Mouse (Mus musculus): ENCODE measurements around the gene Smim23.

Gene Smim23

DNA sequence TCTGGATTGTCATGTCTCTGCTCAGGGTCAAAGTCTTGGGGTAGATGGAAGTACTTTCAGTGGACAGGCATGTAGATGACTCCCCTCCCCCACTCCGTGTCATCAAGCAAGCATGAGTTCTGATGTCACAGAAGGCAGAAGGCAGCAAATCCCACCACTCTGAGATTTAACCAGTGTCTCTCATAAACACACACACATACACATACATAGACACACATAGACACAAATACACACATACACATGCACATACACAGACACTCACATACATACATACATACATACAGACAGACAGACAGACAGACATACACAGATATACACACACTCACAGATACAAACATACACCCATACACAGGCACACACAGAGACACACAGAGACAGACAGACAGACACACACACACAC lies at the start of gene Smim23:
Gene Smim23 (minus strand): TSS at position 101 of the 400 bp plus-strand sequence.
- DNase-seq = no peak

GRCm38 (mm10) chr11:32868619-32869383 lies 44.4 kb upstream of the Smim23 start:
- DNase-seq = no peak

GRCm38 (mm10) chr11:32864615-32865014 lies 40.2 kb upstream of the Smim23 start:
- peak; percentile 68 for DNase-seq

DNA sequence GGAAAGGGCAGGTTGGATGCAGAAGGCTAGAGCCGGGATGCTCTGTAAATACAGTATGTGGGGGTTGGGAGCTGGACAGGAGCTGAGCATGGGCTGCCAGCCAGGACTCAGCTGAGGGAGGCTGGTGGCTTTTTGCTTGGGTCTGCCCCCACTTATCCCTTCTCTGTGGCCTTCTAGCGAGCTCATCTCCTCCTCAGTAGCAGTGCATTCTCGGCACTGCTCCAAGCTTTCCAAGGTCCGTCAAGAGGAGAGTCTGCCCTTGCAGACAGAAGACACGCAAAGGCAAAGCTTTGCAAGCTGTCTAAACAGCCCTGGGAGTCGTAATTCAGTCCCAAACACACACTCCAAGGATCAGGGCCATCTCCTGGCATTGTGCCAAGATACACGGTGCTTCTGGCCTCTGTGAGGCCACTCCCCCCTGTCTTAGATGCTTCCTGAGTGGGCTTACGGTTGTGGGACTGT lies 33.0 kb upstream of the Smim23 start:
- no peak for DNase-seq

DNA sequence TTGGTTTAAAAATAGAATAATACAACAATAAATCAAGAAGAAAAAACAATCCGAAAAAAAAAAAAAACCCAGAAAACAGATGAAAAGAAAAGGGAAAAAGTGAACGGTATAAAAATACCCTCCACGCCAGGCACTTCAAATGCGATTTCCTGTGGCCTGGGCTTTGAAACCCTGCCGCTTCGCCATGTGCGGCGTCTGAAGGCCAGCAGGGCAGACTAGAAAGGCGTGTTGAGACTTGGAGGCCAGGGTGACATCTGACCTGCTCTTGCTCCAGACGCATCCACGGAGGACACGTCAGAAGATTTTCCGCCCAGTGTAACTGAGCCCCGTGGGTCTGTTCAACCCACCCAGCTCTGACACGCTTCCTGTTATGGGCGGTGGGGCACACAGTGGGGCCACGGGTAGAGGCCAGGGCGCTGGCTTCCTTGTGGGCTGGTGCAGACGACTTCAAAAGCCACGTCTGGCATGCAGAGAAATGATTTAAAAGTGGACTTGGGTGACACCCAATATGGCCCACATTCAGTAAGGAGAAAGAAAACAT lies 22.3 kb upstream of the Smim23 start:
- DNase-seq = no peak

- DNase-seq = no peak
Observed at GRCm38 (mm10) chr11:32841169-32841568, 16.8 kb upstream of the Smim23 start.

DNA sequence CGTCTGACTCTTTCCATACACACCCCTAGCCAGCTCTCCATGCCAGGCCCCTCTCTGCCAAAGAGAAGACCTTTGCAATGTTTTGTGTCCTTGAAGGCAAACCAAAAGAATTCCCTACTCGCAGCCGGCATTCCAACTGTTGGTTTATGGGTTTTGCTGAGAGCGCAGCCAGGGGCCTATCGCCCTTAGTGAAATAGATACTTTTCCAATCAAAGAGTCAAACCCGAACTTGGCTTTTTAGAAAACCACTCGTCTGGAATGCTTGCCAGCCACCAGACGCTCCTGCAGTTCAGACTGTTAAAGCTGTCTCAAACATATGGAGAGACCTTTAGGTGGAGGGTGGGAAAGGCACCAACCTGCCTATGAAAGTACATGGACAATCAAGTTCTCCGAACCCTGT lies 15.9 kb upstream of the Smim23 start:
- no peak for DNase-seq

DNA sequence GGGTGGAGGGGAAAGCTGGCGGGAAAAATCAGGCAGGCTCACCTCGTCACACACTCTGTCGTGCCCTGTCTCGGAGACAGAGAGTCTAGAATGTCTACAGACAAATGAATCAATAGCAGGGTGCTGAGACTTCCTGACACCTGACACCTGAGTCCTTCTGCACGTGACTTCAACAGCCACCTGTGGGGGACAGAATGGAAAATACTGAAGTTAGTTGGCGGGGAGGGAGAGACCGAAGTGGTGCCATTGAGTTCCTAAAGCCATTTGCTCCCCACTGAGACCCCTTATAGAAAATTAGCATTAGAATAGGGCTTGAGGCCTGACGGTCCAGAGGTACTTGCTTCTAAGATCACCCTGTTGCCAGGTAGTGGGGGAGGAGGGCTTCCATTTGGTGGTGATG lies 10.6 kb upstream of the Smim23 start:
- no peak for DNase-seq

GRCm38 (mm10) chr11:32834367-32834918 lies 10.0 kb upstream of the Smim23 start:
- no peak for DNase-seq

DNA sequence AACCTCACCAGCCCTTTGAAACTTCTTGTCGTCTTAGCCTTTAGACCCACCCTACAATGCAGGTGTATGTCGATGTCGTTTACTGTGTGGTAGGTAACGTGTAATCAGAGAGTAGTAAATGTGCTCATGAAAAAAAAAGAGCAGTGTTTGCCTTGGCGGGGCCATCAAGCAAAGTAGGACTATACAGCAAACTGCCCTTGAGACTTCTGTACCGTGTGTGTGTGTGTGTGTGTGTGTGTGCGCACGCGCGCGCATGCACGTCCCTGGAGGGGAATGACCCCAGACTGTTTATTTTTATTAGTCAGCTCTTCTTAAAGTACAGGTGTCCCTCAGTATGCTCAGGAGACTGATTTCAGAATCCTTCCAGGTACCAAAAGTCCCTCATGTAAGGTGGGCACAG lies 6.8 kb downstream of the Smim23 start:
- no peak for DNase-seq

DNA sequence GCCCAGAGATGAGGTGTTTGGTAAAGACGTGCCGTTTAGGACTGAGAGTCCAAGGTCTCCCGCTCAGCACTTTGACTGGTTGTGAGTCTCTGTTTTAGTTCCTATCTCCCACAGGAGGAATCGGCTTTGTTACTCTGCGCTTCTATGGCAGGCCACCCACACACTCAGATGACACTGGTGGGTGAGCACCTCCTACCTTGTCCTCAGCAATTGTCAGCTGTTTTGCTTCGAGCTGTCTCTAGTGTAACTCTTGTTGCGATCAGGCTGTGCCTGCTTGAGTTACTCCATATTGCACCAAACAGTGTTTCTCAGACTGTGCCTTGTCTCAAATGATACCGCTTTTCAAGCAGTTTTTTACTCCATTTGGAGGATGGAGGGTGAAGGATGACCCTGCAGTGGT lies 10.1 kb downstream of the Smim23 start:
- no peak for DNase-seq

- DNase-seq = no peak
Observed at GRCm38 (mm10) chr11:32809091-32809490, 15.3 kb downstream of the Smim23 start.

DNA sequence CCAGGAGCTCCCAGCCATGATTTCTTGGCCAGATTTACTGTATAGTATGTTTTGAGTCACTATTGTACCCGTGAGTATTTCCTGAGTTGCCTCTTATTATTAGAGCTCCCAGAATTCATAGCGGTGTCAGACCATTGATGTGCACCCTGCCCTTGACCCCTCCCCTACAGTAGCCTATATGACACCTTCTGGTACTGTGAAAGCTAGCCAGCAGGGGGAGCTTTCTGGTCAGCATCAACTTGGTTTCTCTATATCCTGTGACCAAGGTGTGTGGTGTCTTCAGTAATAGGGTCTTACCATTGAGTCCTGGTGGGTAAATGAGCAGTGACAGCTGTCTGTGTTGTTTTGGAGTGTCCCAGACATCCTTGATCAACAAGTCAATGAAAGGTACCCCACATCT lies 18.4 kb downstream of the Smim23 start:
- no peak for DNase-seq

- no peak for DNase-seq
Observed at GRCm38 (mm10) chr11:32803658-32804057, 20.7 kb downstream of the Smim23 start.

DNA sequence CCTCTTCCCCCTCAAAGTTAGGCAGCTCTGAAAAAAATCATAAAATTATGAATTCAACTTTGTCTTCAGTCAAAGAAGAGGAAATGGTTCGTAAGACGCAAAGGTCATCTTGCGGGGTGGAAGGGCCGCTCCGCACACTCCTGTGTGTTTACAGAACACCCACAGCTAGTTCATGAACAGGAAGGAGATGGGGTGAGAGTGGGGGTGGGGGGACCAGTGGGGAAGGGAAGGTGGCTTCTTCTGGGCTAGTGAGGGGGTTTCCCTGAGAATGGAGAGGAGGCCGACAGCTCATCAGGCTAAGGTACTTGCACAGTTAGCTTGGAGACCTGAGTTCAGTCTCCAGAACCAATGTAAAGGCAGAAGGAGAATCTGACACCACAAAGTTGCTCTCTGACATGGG lies 22.7 kb downstream of the Smim23 start:
- DNase-seq = no peak

- no peak for DNase-seq
Observed at GRCm38 (mm10) chr11:32800929-32801375, 23.5 kb downstream of the Smim23 start.

- no peak for DNase-seq
Observed at GRCm38 (mm10) chr11:32798445-32798844, 26.0 kb downstream of the Smim23 start.

DNA sequence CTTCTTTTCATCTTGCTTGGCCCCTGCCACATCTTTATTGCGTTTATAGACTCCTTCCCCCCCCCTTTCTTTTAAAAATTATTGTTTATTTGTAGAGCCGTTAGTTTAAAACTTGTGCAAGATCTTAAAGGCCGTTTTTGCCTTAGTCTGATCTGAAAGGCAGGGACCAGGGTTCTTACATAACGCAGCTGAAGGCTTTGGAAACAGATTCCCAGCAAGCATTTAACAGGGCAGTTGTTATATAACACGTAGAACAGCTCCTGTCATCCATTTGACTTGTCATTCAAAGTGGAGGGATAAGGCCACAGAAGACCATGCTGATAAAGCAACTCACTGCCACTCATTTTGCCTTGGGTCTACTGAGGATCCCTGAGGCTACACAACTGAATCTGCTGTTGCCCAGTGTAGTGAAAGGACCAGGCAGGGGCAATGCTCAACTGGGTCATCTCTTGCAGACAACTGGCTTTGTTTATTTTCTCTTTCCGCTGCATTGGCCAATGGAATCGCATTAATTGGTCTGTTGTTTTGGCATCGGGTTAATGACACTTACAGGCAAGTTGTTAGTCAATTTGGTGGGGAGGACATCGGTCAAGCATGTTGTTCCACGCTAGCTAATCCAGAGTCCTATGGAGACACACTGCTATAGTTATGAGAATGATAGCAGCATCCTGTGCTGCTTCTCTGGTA lies 29.5 kb downstream of the Smim23 start:
- no peak for DNase-seq

DNA sequence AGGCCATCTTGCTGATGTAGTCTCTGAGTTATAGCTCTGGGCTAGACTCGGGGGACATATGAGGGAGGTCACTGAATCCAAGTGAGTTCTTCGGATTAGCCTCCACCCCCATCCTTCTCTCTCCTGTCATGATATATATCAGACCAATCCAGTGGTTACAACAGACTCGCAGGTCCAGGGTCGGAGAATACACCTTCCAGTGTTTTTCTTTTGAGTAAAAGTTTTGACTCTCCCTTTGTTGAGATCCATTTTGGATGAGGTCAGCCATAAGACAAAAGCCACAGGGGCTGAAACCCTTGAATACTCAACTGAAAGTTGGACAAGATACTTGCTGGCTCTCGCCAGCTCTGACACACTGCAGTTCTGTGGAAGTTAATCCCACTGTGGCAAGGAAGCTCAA lies 38.2 kb downstream of the Smim23 start:
- no peak for DNase-seq

DNA sequence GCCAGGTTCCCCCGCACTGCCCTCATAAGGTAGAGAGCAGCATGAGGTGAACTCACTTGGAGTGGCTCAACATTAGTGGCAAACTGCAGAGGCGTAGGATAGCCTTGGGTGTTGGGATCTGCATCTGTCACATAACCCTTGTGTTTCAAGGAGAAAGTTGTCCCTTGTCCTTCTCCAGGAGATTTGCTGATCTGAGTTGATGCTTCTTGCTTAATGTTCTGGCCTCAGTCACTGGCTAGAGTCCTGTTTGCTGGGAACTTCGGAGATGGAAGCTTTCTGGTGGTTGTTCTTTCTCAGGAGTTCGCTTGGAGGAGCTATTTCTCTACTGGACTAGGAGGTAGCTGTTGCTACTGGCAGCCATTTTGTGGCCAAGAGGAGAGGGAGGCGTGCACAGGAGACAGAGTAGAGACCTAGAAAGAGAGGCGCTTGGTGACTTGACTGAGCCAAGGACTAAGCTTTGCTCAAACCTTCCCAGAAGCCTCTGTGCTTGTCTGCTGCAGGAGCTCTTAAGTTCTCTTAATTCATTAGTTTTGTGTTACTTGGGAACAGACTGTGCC lies 38.7 kb downstream of the Smim23 start:
- DNase-seq = no peak

- no peak for DNase-seq
Observed at GRCm38 (mm10) chr11:32782724-32783123, 41.7 kb downstream of the Smim23 start.

- peak; percentile 42 for DNase-seq
Observed at GRCm38 (mm10) chr11:32781633-32782404, 42.6 kb downstream of the Smim23 start.
